Mouse (Mus musculus) T-helper 17 cell (primary cell): ENCODE data around the gene Pla2g2f.

ENCODE experiments used
- in situ Hi-C, 2 experiments: fragments of 300-600 bp; cut with MboI, MseI; formaldehyde crosslinking; loops; 1 replicate in 1 of 2; 2 replicates in 1 of 2; pipeline ENCODE4 v1.15.1; 2025; ENCODE audit warnings: high pct_unique_total_duplicates in 2 of 2

Pla2g2f gene

GRCm38 (mm10) chr4:138757416-138757815 is at the start of gene Pla2g2f:
Gene Pla2g2f, minus strand, starts transcription at chr4:138757626.
- in situ Hi-C loops, result no loop called here

GRCm38 (mm10) chr4:138806920-138807541 is 49.6 kb upstream of the Pla2g2f start:
- in situ Hi-C loops, result no loop called here

GRCm38 (mm10) chr4:138806160-138806559 is 48.7 kb upstream of the Pla2g2f start:
- in situ Hi-C loops, result no loop called here

GRCm38 (mm10) chr4:138805248-138805647 is 47.8 kb upstream of the Pla2g2f start:
- in situ Hi-C loops, result no loop called here

GRCm38 (mm10) chr4:138802917-138803316 is 45.5 kb upstream of the Pla2g2f start:
- in situ Hi-C loops, result no loop called here

- in situ Hi-C loops, result no loop called here
Measured at GRCm38 (mm10) chr4:138801631-138802030, 44.2 kb upstream of the Pla2g2f start.

GRCm38 (mm10) chr4:138800134-138800744 is 42.8 kb upstream of the Pla2g2f start:
- in situ Hi-C loops, result no loop called here

- in situ Hi-C loops, result no loop called here
Measured at GRCm38 (mm10) chr4:138797217-138797570, 39.8 kb upstream of the Pla2g2f start.

- in situ Hi-C loops, result no loop called here
Measured at GRCm38 (mm10) chr4:138796513-138797216, 39.2 kb upstream of the Pla2g2f start.

- in situ Hi-C loops, result no loop called here
Measured at GRCm38 (mm10) chr4:138794344-138794743, 36.9 kb upstream of the Pla2g2f start.

GRCm38 (mm10) chr4:138793276-138793675 is 35.9 kb upstream of the Pla2g2f start:
- in situ Hi-C loops, result no loop called here

- in situ Hi-C loops, result no loop called here
Measured at GRCm38 (mm10) chr4:138792599-138792998, 35.2 kb upstream of the Pla2g2f start.

GRCm38 (mm10) chr4:138791452-138791851 is 34.0 kb upstream of the Pla2g2f start:
- in situ Hi-C loops, result no loop called here

- in situ Hi-C loops, result no loop called here
Measured at GRCm38 (mm10) chr4:138788381-138788780, 31.0 kb upstream of the Pla2g2f start.

GRCm38 (mm10) chr4:138786141-138786540 is 28.7 kb upstream of the Pla2g2f start:
- in situ Hi-C loops, result no loop called here

- in situ Hi-C loops, result no loop called here
Measured at GRCm38 (mm10) chr4:138785721-138786120, 28.3 kb upstream of the Pla2g2f start.

GRCm38 (mm10) chr4:138782098-138782497 is 24.7 kb upstream of the Pla2g2f start:
- in situ Hi-C loops, result no loop called here

GRCm38 (mm10) chr4:138780300-138780699 is 22.9 kb upstream of the Pla2g2f start:
- in situ Hi-C loops, result no loop called here

- in situ Hi-C loops, result no loop called here
Measured at GRCm38 (mm10) chr4:138777417-138778407, 20.3 kb upstream of the Pla2g2f start.

GRCm38 (mm10) chr4:138775435-138775834 is 18.0 kb upstream of the Pla2g2f start, which contains the start of gene Pla2g2d:
Gene Pla2g2d, plus strand, starts transcription at chr4:138775735.
- in situ Hi-C loops, result no loop called here

- in situ Hi-C loops, result no loop called here
Measured at GRCm38 (mm10) chr4:138772386-138772785, 15.0 kb upstream of the Pla2g2f start.

- in situ Hi-C loops, result no loop called here
Measured at GRCm38 (mm10) chr4:138771970-138772369, 14.5 kb upstream of the Pla2g2f start.
